Mouse (Mus musculus) C2C12 (cell line): ENCODE results near the gene 3110009E18Rik. TPM values are rescaled to one million over a fixed set of nuclear protein-coding genes. Genes with fewer than 3 reads are reported as not detected.

Source experiments
- H3K27me3 ChIP-seq: one replicate; pipeline ENCODE4 v1.6.1; 2011; ENCODE audit not compliant: control insufficient read depth, insufficient read depth, insufficient read length
- H3K36me3 ChIP-seq: one replicate; pipeline ENCODE4 v1.6.1; 2011; ENCODE audit not compliant: control insufficient read depth, insufficient read depth
- H3K4me3 ChIP-seq: one replicate; pipeline ENCODE4 v1.5.1; 2011; ENCODE audit warnings: mild to moderate bottlenecking, control low read depth; ENCODE audit not compliant: poor library complexity, insufficient read depth, severe bottlenecking
- H3K79me2 ChIP-seq: one replicate; pipeline ENCODE4 v1.6.1; 2011; ENCODE audit not compliant: control insufficient read depth, insufficient read depth
- H3K79me3 ChIP-seq: one replicate; pipeline ENCODE4 v1.6.1; 2011; ENCODE audit warnings: low read depth, control low read depth
- H3ac ChIP-seq: one replicate; pipeline ENCODE3; 2011; ENCODE audit warnings: low read depth; ENCODE audit not compliant: control insufficient read depth, insufficient read length
- CEBPB ChIP-seq: IDR thresholded peaks from one replicate; pipeline ENCODE4 v1.6.1; 2011; ENCODE audit warnings: low read depth, mild to moderate bottlenecking, control low read depth, moderate library complexity
- CTCF ChIP-seq: IDR thresholded peaks from one replicate; pipeline ENCODE4 v1.5.1; 2011; ENCODE audit not compliant: control insufficient read depth, insufficient read depth, insufficient read length
- FOSL1 ChIP-seq: IDR thresholded peaks from one replicate; pipeline ENCODE4 v1.8.0; 2011; ENCODE audit warnings: mild to moderate bottlenecking, low read length; ENCODE audit not compliant: poor library complexity, insufficient read depth, severe bottlenecking
- MAX ChIP-seq: IDR thresholded peaks from one replicate; pipeline ENCODE4 v1.6.1; 2011; ENCODE audit warnings: mild to moderate bottlenecking, control low read depth
- MYOD1 ChIP-seq: IDR thresholded peaks from one replicate; pipeline ENCODE4 v1.6.1; 2011; ENCODE audit warnings: low read depth; ENCODE audit not compliant: control insufficient read depth, insufficient read length
- MYOG ChIP-seq: IDR thresholded peaks from one replicate; pipeline ENCODE4 v1.6.1; 2011; ENCODE audit not compliant: control insufficient read depth, insufficient read length; ENCODE audit errors: extremely low read depth
- USF1 ChIP-seq: IDR thresholded peaks from one replicate; pipeline ENCODE4 v1.6.1; 2011; ENCODE audit warnings: low read depth, mild to moderate bottlenecking, control low read depth, moderate library complexity
- polyA plus RNA-seq: library from polyadenylated mRNA; unstranded; fragments of >200 nt; fragmentation: generic; extraction: Trizol; gene quantifications from one replicate; pipeline ENCODE4 v1.2.1, GENCODE M21; 2012; ENCODE audit warnings: missing spikeins

Gene 3110009E18Rik
- polyA plus RNA-seq, 1 experiment = 19.8 TPM

DNA sequence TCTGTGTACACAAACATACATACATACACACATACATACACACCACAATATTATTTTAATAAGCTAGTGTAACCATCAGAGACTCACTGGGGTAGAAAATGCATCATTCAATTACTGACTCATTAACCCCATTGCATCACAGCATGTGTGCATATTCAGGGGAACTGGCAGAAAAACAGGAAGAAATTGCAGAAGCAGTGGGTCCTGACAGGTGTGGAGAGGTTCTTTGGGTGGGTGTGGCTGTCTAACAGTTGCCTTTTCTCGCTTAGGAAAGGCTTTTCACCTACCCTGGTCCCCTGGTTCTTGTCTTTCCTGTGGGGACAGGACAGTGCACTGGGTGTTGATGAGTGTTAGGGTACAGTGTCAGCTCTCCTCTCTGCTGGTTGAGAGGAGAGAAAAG, 41.6 kb downstream of the 3110009E18Rik start:
- no peak overlapping the region for H3ac ChIP-seq
- H3K27me3 ChIP-seq = no peaks in the 10 kb centered on the region
- H3K79me2 ChIP-seq = no peaks in the 10 kb centered on the region
- no peak for TF ChIP-seq MYOD1
- TF ChIP-seq CEBPB = no peak
- no peak for TF ChIP-seq MYOG
- no peak for TF ChIP-seq CTCF
- TF ChIP-seq FOSL1 = no peak
- TF ChIP-seq MAX = no peak
- TF ChIP-seq USF1 = no peak
- H3K79me3 ChIP-seq = no peaks in the 10 kb centered on the region
- no peaks in the 10 kb centered on the region for H3K36me3 ChIP-seq
- H3K4me3 ChIP-seq = no peak overlapping the region

DNA sequence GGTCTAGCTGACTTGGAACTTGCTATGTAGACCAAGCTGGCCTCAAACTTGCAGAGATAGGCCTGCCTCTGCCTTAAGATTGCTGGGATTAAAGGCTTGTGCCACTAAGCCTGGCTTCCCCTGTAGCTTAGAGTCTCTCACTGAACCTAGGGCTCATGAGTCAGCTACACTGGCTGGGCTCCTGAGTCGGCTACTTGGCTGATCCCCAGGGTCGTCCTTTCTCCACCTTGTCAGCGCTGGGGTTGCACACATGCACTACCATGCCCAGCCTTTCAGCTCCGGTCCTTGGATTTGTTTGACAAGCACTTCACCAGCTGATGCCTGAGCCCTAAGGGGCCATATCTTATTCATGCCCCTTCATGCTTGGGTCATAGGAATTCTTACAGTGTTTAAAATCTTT, 47.0 kb downstream of the 3110009E18Rik start:
- Histone ChIP-seq H3K4me3 (no peak overlapping the region), H3K79me2 (no peaks in the 10 kb centered on the region), H3K27me3 (no peaks in the 10 kb centered on the region), H3ac (no peak overlapping the region), H3K79me3 (no peaks in the 10 kb centered on the region), H3K36me3 (no peaks in the 10 kb centered on the region)
- TF ChIP-seq USF1 = no peak
- TF ChIP-seq MYOD1 = no peak
- no peak for TF ChIP-seq MYOG
- TF ChIP-seq CTCF = no peak
- TF ChIP-seq FOSL1 = no peak
- no peak for TF ChIP-seq CEBPB
- TF ChIP-seq MAX = no peak

DNA sequence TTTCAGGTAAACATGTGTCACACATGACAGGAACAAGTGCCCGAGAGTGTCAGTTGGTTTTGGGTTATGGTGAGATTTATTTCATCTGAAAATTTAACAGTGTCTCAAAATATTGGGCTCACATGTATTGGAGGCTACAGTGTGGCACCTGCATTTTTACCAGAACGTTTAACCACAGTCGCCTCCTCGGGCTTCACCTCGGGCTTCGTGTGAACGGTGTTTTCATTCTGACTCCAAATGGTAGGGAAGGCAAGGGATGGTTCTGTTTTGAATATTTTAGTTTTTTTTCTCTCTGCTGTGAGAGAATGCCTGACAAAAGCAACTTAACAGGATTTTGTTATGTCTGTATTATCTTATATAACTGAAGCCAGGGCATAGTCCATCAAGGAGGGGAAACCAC, 47.7 kb downstream of the 3110009E18Rik start:
- no peak overlapping the region for H3K4me3 ChIP-seq
- H3K36me3 ChIP-seq = no peaks in the 10 kb centered on the region
- H3K27me3 ChIP-seq = no peaks in the 10 kb centered on the region
- no peak overlapping the region for H3ac ChIP-seq
- H3K79me3 ChIP-seq = no peaks in the 10 kb centered on the region
- no peak for TF ChIP-seq CTCF
- no peak for TF ChIP-seq USF1
- no peak for TF ChIP-seq MYOG
- no peak for TF ChIP-seq CEBPB
- TF ChIP-seq FOSL1 = no peak
- TF ChIP-seq MAX = no peak
- TF ChIP-seq MYOD1 = no peak
- no peaks in the 10 kb centered on the region for H3K79me2 ChIP-seq

DNA sequence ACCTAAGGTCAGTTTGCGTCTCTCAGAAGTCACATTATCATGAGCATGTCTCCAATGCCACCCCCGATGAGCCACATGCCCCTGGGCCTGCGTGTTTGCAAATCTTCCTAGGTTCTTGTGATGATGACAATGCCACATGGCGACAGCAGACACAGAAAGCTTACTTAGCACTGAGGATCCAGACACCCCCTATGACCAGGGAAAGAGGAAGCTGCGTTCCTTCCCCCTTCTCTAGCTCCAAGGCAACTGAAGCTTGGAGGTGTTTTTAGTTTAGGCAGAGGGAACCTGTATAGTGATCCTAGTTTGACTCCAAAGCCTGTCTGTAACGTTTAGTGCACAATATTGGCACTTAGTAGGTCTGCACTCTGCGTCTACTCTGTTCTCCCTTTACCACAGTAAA, 49.3 kb downstream of the 3110009E18Rik start:
- H3K27me3 ChIP-seq = no peaks in the 10 kb centered on the region
- H3ac ChIP-seq = no peak overlapping the region
- no peak overlapping the region for H3K4me3 ChIP-seq
- no peaks in the 10 kb centered on the region for H3K79me2 ChIP-seq
- TF ChIP-seq MAX (no peak), MYOG (no peak), CEBPB (no peak)
- H3K79me3 ChIP-seq = no peaks in the 10 kb centered on the region
- H3K36me3 ChIP-seq = no peaks in the 10 kb centered on the region

DNA sequence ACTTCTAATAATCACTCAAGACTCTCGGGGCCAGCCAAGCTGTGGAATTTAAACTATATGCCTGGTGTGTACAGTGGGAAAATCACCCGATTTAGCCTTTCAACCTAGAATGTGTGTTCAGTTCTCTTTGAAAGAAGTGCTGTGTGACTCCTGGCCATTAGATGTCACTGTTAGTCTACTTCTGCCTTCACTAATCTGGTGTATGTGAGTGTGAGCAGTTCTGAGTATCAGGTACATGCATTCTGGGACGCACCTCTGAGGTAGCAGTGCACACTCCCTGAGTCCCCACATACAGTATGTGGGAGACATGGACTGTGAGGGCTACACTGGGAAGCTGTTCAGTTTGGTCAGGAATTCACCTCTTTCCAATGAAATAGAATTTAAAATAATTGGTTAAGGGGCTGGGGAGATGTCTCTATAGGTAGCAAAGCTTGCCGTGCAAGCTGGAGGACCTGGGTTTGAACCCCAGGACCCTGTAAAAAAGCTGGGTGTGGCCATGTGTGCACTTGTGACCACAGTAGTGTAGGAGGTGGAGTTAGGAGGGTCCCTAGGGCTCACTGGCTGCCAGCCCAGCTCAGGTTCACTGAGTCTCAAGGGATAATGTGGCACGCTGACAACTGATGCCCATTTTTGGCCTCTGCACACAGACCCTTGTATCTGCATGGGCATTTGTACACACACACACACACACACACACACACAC, 51.0 kb downstream of the 3110009E18Rik start:
- TF ChIP-seq MAX = no peak
- Histone ChIP-seq H3K27me3 (no peaks in the 10 kb centered on the region), H3K4me3 (no peak overlapping the region), H3K79me3 (no peaks in the 10 kb centered on the region), H3K36me3 (no peaks in the 10 kb centered on the region), H3ac (no peak overlapping the region), H3K79me2 (no peaks in the 10 kb centered on the region)

DNA sequence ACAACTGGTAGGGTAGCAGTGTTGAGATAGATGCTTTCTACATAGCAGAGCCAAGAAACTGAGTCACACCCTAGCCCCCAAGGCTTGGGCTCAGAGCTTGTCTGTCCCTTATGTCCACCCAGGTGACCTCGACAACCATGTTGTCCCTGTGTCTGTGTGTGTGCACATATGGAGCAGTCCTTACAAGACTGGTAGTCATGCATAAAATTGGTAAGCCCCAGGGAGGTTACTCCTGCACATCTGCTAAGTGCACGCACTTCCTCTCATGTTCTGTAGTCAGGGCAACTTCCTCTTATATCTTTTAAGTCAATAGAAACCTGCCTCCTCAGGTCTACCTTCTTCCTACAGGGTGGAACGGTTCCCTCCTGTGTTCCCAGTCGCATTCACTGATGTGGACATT, 54.0 kb downstream of the 3110009E18Rik start:
- Histone ChIP-seq H3ac (no peak overlapping the region), H3K79me2 (no peaks in the 10 kb centered on the region), H3K36me3 (no peaks in the 10 kb centered on the region), H3K79me3 (no peaks in the 10 kb centered on the region), H3K4me3 (no peak overlapping the region), H3K27me3 (no peaks in the 10 kb centered on the region)
- TF ChIP-seq MYOD1 = no peak
- no peak for TF ChIP-seq USF1
- TF ChIP-seq FOSL1 = no peak
- no peak for TF ChIP-seq CTCF
- no peak for TF ChIP-seq MYOG
- no peak for TF ChIP-seq CEBPB
- no peak for TF ChIP-seq MAX
